Mouse (Mus musculus) forebrain, postnatal 0 days (tissue): ENCODE measurements at regions not wholly inside any gene's neighbourhood (a gene's known extent, or its start where the extent isn't known, plus 50 kb on each side); places are given as distances from the start of the nearest gene placed in this dataset.

ENCODE experiments used
- ATAC-seq: fragments of 200-750 bp; cut with Nextera tagmentation; 2 replicates; pipeline ENCODE4 v1.8.0; 2017; ENCODE audit warnings: mild to moderate bottlenecking, moderate library complexity
- DNase-seq: peaks from one replicate; pipeline ENCODE4 v3.0.0-alpha.2; 2015
- H3K27ac ChIP-seq: fragments of 300-500 bp; sonication (generic); 2 replicates; pipeline ENCODE4 v1.5.1; 2014; ENCODE audit warnings: low read depth, mild to moderate bottlenecking, antibody characterized with exemption, low read length, moderate library complexity, mixed read lengths
- H3K27me3 ChIP-seq: fragments of 300-500 bp; sonication (generic); 2 replicates; pipeline ENCODE4 v1.6.1; 2014; ENCODE audit warnings: mild to moderate bottlenecking, low read length, mixed read lengths; ENCODE audit not compliant: insufficient read depth
- H3K36me3 ChIP-seq: fragments of 300-500 bp; sonication (generic); 2 replicates; pipeline ENCODE4 v1.6.1; 2014; ENCODE audit warnings: mild to moderate bottlenecking, moderate library complexity; ENCODE audit not compliant: insufficient read depth
- H3K4me1 ChIP-seq: fragments of 300-500 bp; sonication (generic); 2 replicates; pipeline ENCODE4 v1.6.1; 2014; ENCODE audit warnings: antibody characterized with exemption; ENCODE audit not compliant: insufficient read depth
- H3K4me2 ChIP-seq: fragments of 300-500 bp; sonication (generic); 2 replicates; pipeline ENCODE4 v1.6.1; 2014; ENCODE audit warnings: low read depth, mild to moderate bottlenecking, moderate library complexity
- H3K4me3 ChIP-seq: fragments of 300-500 bp; sonication (generic); 2 replicates; pipeline ENCODE4 v1.5.1; 2014; ENCODE audit warnings: low read depth, low read length, mixed read lengths
- H3K9ac ChIP-seq: fragments of 300-500 bp; sonication (generic); 2 replicates; pipeline ENCODE4 v1.6.1; 2014; ENCODE audit warnings: mild to moderate bottlenecking
- H3K9me3 ChIP-seq: fragments of 300-500 bp; sonication (generic); 2 replicates; pipeline ENCODE4 v1.6.1; 2016; ENCODE audit warnings: low read length
- CTCF ChIP-seq: sonication (generic); IDR thresholded peaks from 2 replicates; pipeline ENCODE4 v1.5.1; 2016; ENCODE audit warnings: antibody characterized with exemption, control low read depth, low read depth
- WGBS: fragments of 180-500 bp; shearing (Covaris S2); extraction: QIAGEN DNeasy Blood & Tissue Kit; methylation state at CpG from one replicate; pipeline ENCODE4 v1.1.7; 2014; 5-methylcytosine and 5-hydroxymethylcytosine counted together

- H3K36me3 ChIP-seq = no peaks in the 10 kb centered on the region
- DNase-seq (no peak), ATAC-seq (no peak)
- H3K27me3 ChIP-seq = no peaks in the 10 kb centered on the region
- TF ChIP-seq CTCF = no peak
- H3K9ac ChIP-seq = no peak overlapping the region
- WGBS = 98% methylated on average over 2 of the region's 2 CpGs
- no peak overlapping the region for H3K4me3 ChIP-seq
- no peak overlapping the region for H3K27ac ChIP-seq
- H3K9me3 ChIP-seq = no peaks in the 10 kb centered on the region
- no peak overlapping the region for H3K4me2 ChIP-seq
- H3K4me1 ChIP-seq = no peaks in the 10 kb centered on the region
Observed at GRCm38 (mm10) chr7:66521522-66521921, 94.2 kb upstream of the Aldh1a3 start.

- WGBS = 54% methylated on average over 4 of the region's 4 CpGs
- no peak for DNase-seq
- no peak overlapping the region for H3K4me3 ChIP-seq
- H3K9me3 ChIP-seq = no peaks in the 10 kb centered on the region
- no peaks in the 10 kb centered on the region for H3K4me1 ChIP-seq
- H3K4me2 ChIP-seq = no peak overlapping the region
- H3K9ac ChIP-seq = no peak overlapping the region
- no peak for TF ChIP-seq CTCF
- H3K27ac ChIP-seq = no peak overlapping the region
- no peaks in the 10 kb centered on the region for H3K27me3 ChIP-seq
- no peaks in the 10 kb centered on the region for H3K36me3 ChIP-seq
- no peak for ATAC-seq
Observed at GRCm38 (mm10) chr7:66516143-66516542, 88.8 kb upstream of the Aldh1a3 start.

- no peak overlapping the region for H3K9ac ChIP-seq
- no peak for TF ChIP-seq CTCF
- H3K4me2 ChIP-seq = no peak overlapping the region
- 63% methylated on average over 3 of the region's 3 CpGs for WGBS
- H3K27me3 ChIP-seq = no peaks in the 10 kb centered on the region
- ATAC-seq (no peak), DNase-seq (no peak)
- no peaks in the 10 kb centered on the region for H3K36me3 ChIP-seq
- H3K27ac ChIP-seq = no peak overlapping the region
- no peaks in the 10 kb centered on the region for H3K4me1 ChIP-seq
- no peaks in the 10 kb centered on the region for H3K9me3 ChIP-seq
- H3K4me3 ChIP-seq = no peak overlapping the region
Observed at GRCm38 (mm10) chr7:66513411-66513810, 86.1 kb upstream of the Aldh1a3 start.

GRCm38 (mm10) chr7:66505734-66506133 lies 78.4 kb upstream of the Aldh1a3 start:
- H3K36me3 ChIP-seq = no peaks in the 10 kb centered on the region
- H3K9ac ChIP-seq = no peak overlapping the region
- ATAC-seq (no peak), DNase-seq (no peak)
- TF ChIP-seq CTCF = no peak
- no peak overlapping the region for H3K27ac ChIP-seq
- no peak overlapping the region for H3K4me2 ChIP-seq
- WGBS = 73% methylated on average over 2 of the region's 2 CpGs
- no peaks in the 10 kb centered on the region for H3K27me3 ChIP-seq
- peaks cover 7% of the 10 kb centered on the region; the same call in 1 of the 2 replicates for H3K9me3 ChIP-seq
- no peaks in the 10 kb centered on the region for H3K4me1 ChIP-seq
- H3K4me3 ChIP-seq = no peak overlapping the region

DNA sequence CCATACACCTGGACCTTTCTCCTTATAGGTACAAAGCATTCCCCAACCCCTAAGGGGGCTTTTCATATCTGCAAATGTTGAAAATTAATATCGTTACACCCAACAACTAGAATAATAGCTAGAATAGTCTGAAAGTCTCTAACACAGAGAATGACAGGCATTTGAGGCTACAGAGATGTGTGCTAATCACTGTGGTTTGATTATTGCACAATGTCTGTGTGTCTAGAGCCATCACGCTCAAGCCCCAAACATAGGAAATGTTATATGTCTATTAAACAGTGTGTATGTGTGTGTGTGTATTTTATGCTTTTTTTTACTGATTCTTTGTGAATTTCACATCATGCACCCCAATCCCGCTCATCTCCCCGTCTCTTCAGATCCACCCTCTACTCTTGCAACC lies 77.2 kb upstream of the Aldh1a3 start:
- TF ChIP-seq CTCF = no peak
- Histone ChIP-seq H3K27me3 (no peaks in the 10 kb centered on the region), H3K36me3 (no peaks in the 10 kb centered on the region), H3K27ac (no peak overlapping the region), H3K9me3 (peaks cover 7% of the 10 kb centered on the region; the same call in 1 of the 2 replicates), H3K4me3 (no peak overlapping the region), H3K4me2 (no peak overlapping the region), H3K9ac (no peak overlapping the region), H3K4me1 (no peaks in the 10 kb centered on the region)
- DNase-seq (no peak), ATAC-seq (no peak)
- 96% methylated on average over 4 of the region's 4 CpGs for WGBS

GRCm38 (mm10) chr7:66501425-66501824 lies 74.1 kb upstream of the Aldh1a3 start:
- 85% methylated on average over 6 of the region's 6 CpGs for WGBS
- Histone ChIP-seq H3K4me2 (no peak overlapping the region), H3K9ac (no peak overlapping the region), H3K36me3 (no peaks in the 10 kb centered on the region), H3K9me3 (no peaks in the 10 kb centered on the region), H3K4me3 (no peak overlapping the region), H3K4me1 (no peaks in the 10 kb centered on the region), H3K27ac (no peak overlapping the region), H3K27me3 (no peaks in the 10 kb centered on the region)
- DNase-seq (no peak), ATAC-seq (no peak)
- TF ChIP-seq CTCF = no peak

GRCm38 (mm10) chr7:66497480-66497879 lies 70.2 kb upstream of the Aldh1a3 start:
- H3K27ac ChIP-seq = no peak overlapping the region
- DNase-seq (no peak), ATAC-seq (no peak)
- no peaks in the 10 kb centered on the region for H3K4me1 ChIP-seq
- no peak overlapping the region for H3K4me3 ChIP-seq
- no peak for TF ChIP-seq CTCF
- H3K27me3 ChIP-seq = no peaks in the 10 kb centered on the region
- H3K9me3 ChIP-seq = no peaks in the 10 kb centered on the region
- no peak overlapping the region for H3K4me2 ChIP-seq
- no peak overlapping the region for H3K9ac ChIP-seq
- 57% methylated on average over 1 of the region's 1 CpGs for WGBS
- H3K36me3 ChIP-seq = no peaks in the 10 kb centered on the region

DNA sequence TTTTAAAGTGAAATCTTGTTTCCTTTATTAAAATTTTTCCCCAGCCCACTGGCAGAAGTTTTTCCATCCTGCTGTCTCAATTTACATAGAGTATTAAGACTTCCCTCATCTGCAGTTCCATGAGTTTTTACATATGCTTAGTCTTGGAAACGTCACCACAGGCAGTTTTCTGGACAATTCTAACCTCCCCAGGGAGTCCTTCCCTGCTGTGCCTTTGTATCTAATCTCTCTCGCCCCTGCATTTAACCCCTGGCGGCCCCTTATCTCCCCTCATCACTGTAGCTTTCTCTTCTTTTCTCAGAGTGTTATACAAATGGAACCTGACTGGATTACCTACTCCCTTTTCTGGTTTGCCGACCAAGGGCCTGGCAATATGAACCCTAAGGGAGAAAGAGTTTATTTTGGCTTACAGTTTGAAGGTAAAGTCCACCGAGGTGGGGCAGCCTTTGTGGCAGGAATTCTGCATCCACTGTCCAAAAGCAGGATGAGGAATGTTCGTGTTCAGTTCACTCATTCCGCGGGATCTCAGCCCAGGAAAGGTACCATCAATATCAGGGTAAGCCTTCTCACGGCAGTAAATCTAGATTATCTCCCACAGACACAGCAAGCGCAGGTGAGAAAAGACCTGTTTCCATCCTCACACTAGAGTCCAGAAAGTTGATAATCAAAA lies 66.0 kb upstream of the Aldh1a3 start:
- Histone ChIP-seq H3K27me3 (no peaks in the 10 kb centered on the region), H3K36me3 (no peaks in the 10 kb centered on the region), H3K4me3 (no peak overlapping the region), H3K4me2 (no peak overlapping the region), H3K9me3 (no peaks in the 10 kb centered on the region), H3K4me1 (no peaks in the 10 kb centered on the region), H3K9ac (no peak overlapping the region), H3K27ac (no peak overlapping the region)
- WGBS = 67% methylated on average over 10 of the region's 10 CpGs
- TF ChIP-seq CTCF = no peak
- DNase-seq (no peak), ATAC-seq (peak; percentile 29; the same call in 1 of the 2 replicates)
